Mouse (Mus musculus) ES-E14 (cell line): ENCODE data around the gene Nup107. TPM values are rescaled to one million over a fixed set of nuclear protein-coding genes. Genes with fewer than 3 reads are reported as not detected.
A peak's percentile ranks its signal among the peaks of the same experiment; 100 is the strongest.

Experiments
- DNase-seq: peaks from one replicate; pipeline ENCODE4 v3.0.0-alpha.2; 2013; ENCODE audit warnings: low read depth, low spot score
- H3K27ac ChIP-seq: 2 replicates; pipeline ENCODE4 v1.5.1; 2012; ENCODE audit warnings: low read depth, mild to moderate bottlenecking, low read length, moderate library complexity, mixed read lengths; ENCODE audit not compliant: poor library complexity, insufficient read depth, severe bottlenecking
- H3K36me3 ChIP-seq: 2 replicates; pipeline ENCODE4 v1.6.1; 2012; ENCODE audit warnings: mild to moderate bottlenecking, low read length, moderate library complexity, mixed read lengths; ENCODE audit not compliant: control insufficient read depth, poor library complexity, insufficient read depth, severe bottlenecking
- H3K4me1 ChIP-seq, 2 experiments: fragments of 150-350 bp in 1 of 2; sonication (generic) in 1 of 2; 2 replicates each; pipeline ENCODE4 v1.6.1; 2012; ENCODE audit warnings: low read length in 2 of 2, mild to moderate bottlenecking in 1 of 2, mixed read lengths in 1 of 2; ENCODE audit not compliant: control insufficient read depth in 2 of 2, insufficient read depth in 2 of 2, poor library complexity in 1 of 2
- H3K4me3 ChIP-seq, 2 experiments: fragments of 150-350 bp in 1 of 2; sonication (generic) in 1 of 2; 2 replicates each; pipeline ENCODE4 v1.5.1; 2012; ENCODE audit warnings: low read length in 2 of 2, low read depth in 1 of 2, mild to moderate bottlenecking in 1 of 2, mixed read lengths in 1 of 2; ENCODE audit not compliant: insufficient read depth in 1 of 2, poor library complexity in 1 of 2, severe bottlenecking in 1 of 2
- H3K9ac ChIP-seq: 2 replicates; pipeline ENCODE4 v1.6.1; 2012; ENCODE audit warnings: low read depth, mild to moderate bottlenecking, low read length, mixed read lengths; ENCODE audit not compliant: poor library complexity, insufficient read depth, severe bottlenecking
- H3K9me3 ChIP-seq: fragments of 150-350 bp; sonication (generic); 2 replicates; pipeline ENCODE4 v1.6.1; 2012; ENCODE audit warnings: low read depth, mild to moderate bottlenecking, low read length; ENCODE audit not compliant: control insufficient read depth, insufficient read depth
- CHD2 ChIP-seq: IDR thresholded peaks from 2 replicates; pipeline ENCODE4 v1.6.1; 2014; ENCODE audit warnings: mild to moderate bottlenecking, low read depth, low read length, inconsistent platforms
- HCFC1 ChIP-seq: IDR thresholded peaks from 2 replicates; pipeline ENCODE4 v1.6.1; 2012; ENCODE audit warnings: low read length, inconsistent platforms, borderline replicate concordance; ENCODE audit not compliant: insufficient read depth
- MAFK ChIP-seq: IDR thresholded peaks from 2 replicates; pipeline ENCODE4 v1.6.1; 2014; ENCODE audit warnings: mild to moderate bottlenecking, low read depth, low read length, inconsistent platforms; ENCODE audit not compliant: insufficient read depth
- ZC3H11A ChIP-seq: IDR thresholded peaks from 2 replicates; pipeline ENCODE4 v1.6.1; 2012; ENCODE audit warnings: low read depth, mild to moderate bottlenecking, inconsistent platforms, low read length, borderline replicate concordance
- ZNF384 ChIP-seq: IDR thresholded peaks from 2 replicates; pipeline ENCODE4 v1.6.1; 2012; ENCODE audit warnings: low read depth, low read length, inconsistent platforms
- in situ Hi-C, 2 experiments: fragments of 600-800 bp; cut with MboI; formaldehyde crosslinking; loops; one replicate each; pipeline ENCODE4 v1.15.1; 2025; ENCODE audit warnings: low sequenced_read_pairs in 2 of 2, inconsistent platforms in 1 of 2; ENCODE audit not compliant: unreplicated experiment in 2 of 2
- total RNA-seq: library from RNA; depleted of rRNA; stranded (reverse); fragments of 300-350 nt; gene quantifications from 2 replicates; pipeline ENCODE4 v1.2.3, GENCODE M21; 2012

Gene Nup107
- total RNA-seq, 1 experiment: 80.8 TPM

- DNase-seq: no peak
- no peaks in the 10 kb centered on the region for H3K36me3 ChIP-seq
- peaks cover 0 to 8% of the 10 kb centered on the region in 2 experiments; a peak in 3 of 4 replicates for H3K4me1 ChIP-seq
- in situ Hi-C loops: no loop called here
- H3K4me3 ChIP-seq: no peak overlapping the region
- no peak for TF ChIP-seq CHD2
- TF ChIP-seq HCFC1: no peak
- no peak for TF ChIP-seq MAFK
- TF ChIP-seq ZC3H11A: no peak
- TF ChIP-seq ZNF384: no peak
- H3K27ac ChIP-seq: no peak overlapping the region
- no peaks in the 10 kb centered on the region for H3K9me3 ChIP-seq
- H3K9ac ChIP-seq: no peak overlapping the region
Measured at GRCm38 (mm10) chr10:117795206-117795605, 2.7 kb upstream of the Nup107 start.

DNA sequence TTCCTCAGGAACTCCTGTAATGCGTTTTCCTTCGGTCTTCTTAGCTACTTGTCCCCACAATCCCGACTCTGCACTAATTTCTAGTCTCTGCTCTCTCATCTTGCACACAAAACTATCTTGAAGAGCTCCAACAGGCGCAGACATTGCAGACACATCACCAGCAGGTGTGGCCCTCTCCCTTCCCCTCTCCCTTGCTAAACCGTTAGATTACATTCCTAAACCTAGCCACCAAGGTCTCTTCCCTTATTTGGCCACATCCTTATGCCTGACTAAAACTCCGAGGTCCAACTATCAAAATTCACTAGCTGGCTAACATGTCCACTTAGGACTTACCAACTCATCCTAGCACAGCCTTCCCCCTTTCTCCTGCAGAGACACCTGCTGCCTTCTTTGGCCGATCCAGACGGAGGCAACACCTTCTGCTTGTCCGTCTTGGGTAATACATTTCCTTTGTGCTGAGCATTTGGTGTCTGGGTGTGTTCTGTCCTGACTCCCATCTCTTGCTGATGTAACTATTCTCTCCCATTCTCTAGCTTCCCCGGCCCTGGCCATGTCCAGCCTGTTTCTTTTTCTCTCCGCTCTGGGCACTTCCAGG, 1.0 kb upstream of the Nup107 start:
- no peaks in the 10 kb centered on the region for H3K9me3 ChIP-seq
- peak overlapping the region; percentile 45 to 79; a peak in 2 of 4 replicates for H3K4me3 ChIP-seq
- peaks cover 0 to 8% of the 10 kb centered on the region in 2 experiments; a peak in 3 of 4 replicates for H3K4me1 ChIP-seq
- DNase-seq: no peak
- H3K9ac ChIP-seq: peak overlapping the region; percentile 40; the same call in 1 of the 2 replicates
- in situ Hi-C loops: no loop called here
- H3K36me3 ChIP-seq: no peaks in the 10 kb centered on the region
- H3K27ac ChIP-seq: peak overlapping the region; percentile 74
- no peak for TF ChIP-seq HCFC1

GRCm38 (mm10) chr10:117791171-117791470, 1.4 kb downstream of the Nup107 start:
- Histone ChIP-seq H3K9ac (peak overlapping the region; percentile 97; the same call in 1 of the 2 replicates), H3K4me1 (peaks cover 0 to 8% of the 10 kb centered on the region in 2 experiments; a peak in 3 of 4 replicates), H3K27ac (no peak overlapping the region), H3K36me3 (peaks cover 11% of the 10 kb centered on the region; the same call in 1 of the 2 replicates), H3K4me3 (no peak overlapping the region), H3K9me3 (no peaks in the 10 kb centered on the region)
- in situ Hi-C loops: no loop called here
- no peak for TF ChIP-seq ZC3H11A
- TF ChIP-seq CHD2: no peak
- TF ChIP-seq HCFC1: no peak
- TF ChIP-seq ZNF384: no peak
- TF ChIP-seq MAFK: no peak
- DNase-seq: no peak

DNA sequence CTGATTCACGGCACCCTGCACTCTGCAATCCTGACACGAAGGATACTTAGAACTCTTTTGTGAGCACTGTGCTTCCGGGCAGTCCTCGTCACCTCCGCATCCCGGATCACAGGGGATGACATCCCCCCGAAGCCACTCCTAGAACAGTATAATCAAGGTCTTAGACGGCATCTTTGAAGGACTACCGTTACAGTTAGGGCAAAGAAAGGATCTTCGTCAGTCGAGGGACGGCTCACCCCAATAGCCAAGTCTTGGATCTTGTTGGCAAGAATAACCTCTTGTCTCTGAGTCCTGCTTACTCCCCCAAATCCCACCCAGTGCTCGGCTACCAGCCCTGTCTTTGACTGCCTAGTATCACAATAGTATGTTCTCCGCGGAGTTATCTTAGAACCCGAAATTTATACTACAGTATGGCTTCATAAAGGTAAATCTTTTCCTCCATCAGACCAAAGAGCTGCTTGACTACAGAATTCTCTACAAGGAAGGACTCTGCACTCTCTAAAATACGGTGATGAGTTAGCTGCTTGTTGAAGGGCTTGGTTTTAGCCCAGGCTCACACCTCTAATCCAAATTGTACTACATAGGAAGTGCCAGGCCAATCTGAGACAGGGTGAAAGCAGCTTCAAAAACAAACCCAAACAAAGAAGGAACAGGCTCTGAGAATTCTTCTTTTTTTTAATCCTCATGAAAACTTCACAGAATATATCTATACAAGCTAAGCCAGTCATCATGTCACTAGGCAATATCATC, 1.9 kb downstream of the Nup107 start:
- Histone ChIP-seq H3K9ac (no peak overlapping the region), H3K27ac (no peak overlapping the region), H3K4me3 (no peak overlapping the region), H3K9me3 (no peaks in the 10 kb centered on the region), H3K4me1 (peaks cover 0 to 8% of the 10 kb centered on the region in 2 experiments; a peak in 3 of 4 replicates), H3K36me3 (peaks cover 12% of the 10 kb centered on the region; the same call in 1 of the 2 replicates)
- no peak for DNase-seq
- TF ChIP-seq ZC3H11A (no peak), HCFC1 (no peak), ZNF384 (no peak), MAFK (no peak), CHD2 (no peak)
- in situ Hi-C loops: no loop called here
